8 mouse cellular contexts compared by ENCODE assay signal in the genomic region with DNA sequence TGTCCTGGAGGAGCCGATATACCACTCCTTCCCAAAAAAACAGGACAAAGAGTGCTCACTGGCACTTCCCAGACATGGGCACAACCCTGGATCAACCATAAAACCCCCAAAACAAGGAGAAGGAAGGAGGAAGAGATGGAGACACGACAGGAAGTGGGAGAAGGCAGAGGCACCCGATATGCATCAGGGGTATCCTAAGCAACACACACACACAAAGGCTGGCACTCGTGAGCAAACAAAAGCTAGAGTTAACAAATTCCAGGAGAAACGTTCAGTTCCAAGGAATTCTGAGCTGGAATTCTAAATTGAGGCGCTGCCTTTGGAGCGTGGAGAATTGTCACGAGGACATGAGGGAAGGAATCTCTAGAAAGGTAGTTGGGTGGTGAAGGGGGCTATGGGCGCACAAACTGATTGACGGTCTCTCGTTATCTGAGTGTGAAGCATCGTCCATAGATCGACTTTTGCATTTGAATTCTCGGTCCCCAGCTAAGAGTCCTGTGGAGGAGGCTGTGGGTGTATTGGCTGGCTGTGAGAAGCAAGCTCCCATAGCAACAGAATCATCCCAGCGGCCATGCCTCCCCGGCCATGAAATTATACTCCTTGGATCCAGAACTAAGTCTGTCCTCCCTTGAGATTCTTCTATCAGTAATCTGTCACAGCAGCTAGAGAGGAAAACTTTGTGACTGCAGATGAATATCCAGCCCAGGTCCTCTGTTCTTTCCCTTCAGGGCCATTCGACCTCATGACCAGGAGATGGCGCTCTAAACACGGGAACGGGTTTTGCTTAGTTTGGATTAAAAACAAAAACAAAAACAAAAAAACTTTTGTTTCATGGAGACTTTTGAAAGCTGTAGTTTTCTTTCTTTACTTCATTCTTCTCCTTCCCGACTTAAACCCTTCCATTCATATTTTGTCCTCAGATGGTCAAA.
DNase-seq lines count a peak whose midpoint lies in the region; ATAC-seq and TF ChIP-seq lines count a peak whose summit lies in the region.

No protein-coding gene starts in this region.

- DNase-seq in CD4-positive, CD25-positive, alpha-beta regulatory T cell, adult 2 months (ENCODE audit: low read depth, low spot score) = peak; percentile 81
- DNase-seq in MEL (ENCODE audit: low read depth, low spot score) = peak; percentile 69
- DNase-seq in cerebellum, postnatal 14 days = peak; percentile 60 to 64
- peak; percentile 32 to 76 for DNase-seq in heart, adult 18-20 months
- DNase-seq in kidney, postnatal 0 days (ENCODE audit: low spot score) = peak; percentile 84
- DNase-seq in lung, embryonic 14.5 days = peak; percentile 87
- DNase-seq in retina, postnatal 7 days (ENCODE audit: low read depth, low spot score) = peak; percentile 53

- peak overlapping the region; percentile 41 for H3K4me2 ChIP-seq in kidney, postnatal 0 days (ENCODE audit: low read length)
- peak overlapping the region; percentile 16 for H3K4me2 ChIP-seq in lung, embryonic 14.5 days

- 36% methylated on average over 21 of the region's 21 CpGs for WGBS in kidney, postnatal 0 days
- 37% methylated on average over 21 of the region's 21 CpGs for WGBS in lung, embryonic 14.5 days

- H3K4me3 ChIP-seq in MEL (ENCODE audit: control insufficient read depth in 1 of 2, insufficient read depth in 1 of 2, low read depth in 2 of 2, low read length in 2 of 2) = peak overlapping the region; percentile 25 to 33
- peak overlapping the region; percentile 8; the same call in 1 of the 2 replicates for H3K4me3 ChIP-seq in kidney, postnatal 0 days (replicated peaks; ENCODE audit: low read depth, low read length)
- no peak overlapping the region for H3K4me3 ChIP-seq in lung, embryonic 14.5 days (ENCODE audit: low read depth, low read length)

- TF ChIP-seq POLR2A in MEL (IDR thresholded peaks at IDR 0.05; ENCODE audit: control insufficient read depth in 1 of 2, insufficient read depth in 1 of 2, low read depth in 1 of 2, low read length in 2 of 2, poor library complexity in 1 of 2) = no peak

- no peaks in the 10 kb centered on the region for H3K79me2 ChIP-seq in MEL (ENCODE audit: control insufficient read depth, insufficient read depth, low read length, poor library complexity)

- no peak for ATAC-seq in CD4-positive, CD25-positive, alpha-beta regulatory T cell, adult 4 months
- ATAC-seq in kidney, postnatal 0 days (replicated peaks; ENCODE audit: low FRiP score, low read depth) = 0 out of 2 replicates have a peak, but pooled peaks have one; percentile 34
- peak; percentile 33; the same call in 1 of the 2 replicates for ATAC-seq in lung, embryonic 14.5 days (ENCODE audit: insufficient read depth)

- peak; percentile 81 to 99 (median 88) for TF ChIP-seq CTCF in MEL (IDR thresholded peaks at IDR 0.05 in 2 of 3, conservative IDR thresholded peaks at IDR 0.05 in 1 of 3; ENCODE audit: control insufficient read depth in 1 of 3, insufficient read depth in 1 of 3, low read depth in 2 of 3, low read length in 3 of 3, poor library complexity in 1 of 3, severe bottlenecking in 1 of 3)
- TF ChIP-seq CTCF in kidney, postnatal 0 days (IDR thresholded peaks at IDR 0.05; ENCODE audit: low read depth) = peak; percentile 89
- peak; percentile 85 for TF ChIP-seq CTCF in lung, embryonic 14.5 days (IDR thresholded peaks at IDR 0.05; ENCODE audit: low read depth)

- no peak for TF ChIP-seq EP300 in MEL (IDR thresholded peaks at IDR 0.05; ENCODE audit: low read depth in 1 of 2, low read length in 2 of 2)

- no peaks in the 10 kb centered on the region for H3K27me3 ChIP-seq in MEL (ENCODE audit: control insufficient read depth in 1 of 2, insufficient read depth in 2 of 2, low read length in 2 of 2)
- no peaks in the 10 kb centered on the region for H3K27me3 ChIP-seq in kidney, postnatal 0 days (ENCODE audit: insufficient read depth, low read length)
- no peaks in the 10 kb centered on the region for H3K27me3 ChIP-seq in lung, embryonic 14.5 days (ENCODE audit: insufficient read depth, low read length)

- H3K27ac ChIP-seq in MEL (ENCODE audit: control insufficient read depth, low read depth, low read length) = no peak overlapping the region
- H3K27ac ChIP-seq in kidney, postnatal 0 days = no peak overlapping the region
- no peak overlapping the region for H3K27ac ChIP-seq in lung, embryonic 14.5 days (ENCODE audit: low read depth)

- H3K4me1 ChIP-seq in MEL (ENCODE audit: control insufficient read depth in 1 of 2, insufficient read depth in 2 of 2, low read length in 2 of 2) = peaks cover 0 to 2% of the 10 kb centered on the region in 2 experiments; a peak in 1 of 4 replicates
- no peaks in the 10 kb centered on the region; the same call in 1 of the 2 replicates for H3K4me1 ChIP-seq in kidney, postnatal 0 days (replicated peaks; ENCODE audit: insufficient read depth, low read length)
- no peaks in the 10 kb centered on the region for H3K4me1 ChIP-seq in lung, embryonic 14.5 days (ENCODE audit: insufficient read depth)

- no peaks in the 10 kb centered on the region for H3K36me3 ChIP-seq in MEL (ENCODE audit: control insufficient read depth in 1 of 2, insufficient read depth in 2 of 2, low read length in 2 of 2)
- no peaks in the 10 kb centered on the region for H3K36me3 ChIP-seq in kidney, postnatal 0 days (ENCODE audit: insufficient read depth, low read length)
- H3K36me3 ChIP-seq in lung, embryonic 14.5 days (ENCODE audit: insufficient read depth) = no peaks in the 10 kb centered on the region

- no peak overlapping the region for H3K9ac ChIP-seq in MEL (ENCODE audit: control insufficient read depth, low read depth, low read length, poor library complexity, severe bottlenecking)
- no peak overlapping the region for H3K9ac ChIP-seq in kidney, postnatal 0 days (ENCODE audit: low read depth, low read length)
- H3K9ac ChIP-seq in lung, embryonic 14.5 days = no peak overlapping the region

- no peaks in the 10 kb centered on the region for H3K9me3 ChIP-seq in MEL (replicated peaks; ENCODE audit: insufficient read depth, low read length)
- no peaks in the 10 kb centered on the region for H3K9me3 ChIP-seq in kidney, postnatal 0 days (replicated peaks; ENCODE audit: low read length)
- H3K9me3 ChIP-seq in lung, embryonic 14.5 days (ENCODE audit: low read depth, low read length) = no peaks in the 10 kb centered on the region; the same call in 1 of the 2 replicates

- peak; percentile 100 for TF ChIP-seq RAD21 in MEL (IDR thresholded peaks at IDR 0.05; ENCODE audit: low read depth, low read length)

TF ChIP-seq in MEL, 35 proteins besides CTCF, POLR2A, EP300 and RAD21:
- TF ChIP-seq USF2 (IDR thresholded peaks at IDR 0.05; ENCODE audit: borderline replicate concordance in 1 of 2, insufficient read depth in 1 of 2, low read depth in 1 of 2, low read length in 2 of 2) (no peak), SIN3A (IDR thresholded peaks at IDR 0.05; ENCODE audit: low read length) (peak; percentile 58; the same call in 1 of the 2 replicates), ZC3H11A (IDR thresholded peaks at IDR 0.05; ENCODE audit: low read depth, low read length) (peak; percentile 97), MYB (IDR thresholded peaks at IDR 0.05; ENCODE audit: low read depth, low read length) (no peak), MYC (IDR thresholded peaks at IDR 0.05; ENCODE audit: low read depth, low read length) (no peak), SMC3 (IDR thresholded peaks at IDR 0.05; ENCODE audit: low read depth, low read length) (peak; percentile 96), ZNF384 (IDR thresholded peaks at IDR 0.05; ENCODE audit: low read depth, low read length) (peak; percentile 49; the same call in 1 of the 2 replicates), UBTF (IDR thresholded peaks at IDR 0.05; ENCODE audit: borderline replicate concordance, insufficient read depth, low read depth, low read length) (no peak)
TF ChIP-seq in MEL: peak in this region for 4.
